ENCODE assay signal across 22 mouse cellular contexts in genomic region chr9:47409579-47409978, GRCm38 (mm10).
DNase-seq lines count a peak whose midpoint lies in the region; ATAC-seq and TF ChIP-seq lines count a peak whose summit lies in the region.
"Had no signal": no experiment of that assay in that cellular context is flagged by ENCODE, and none has a peak within 500 bp of the region (broad histone marks: within the 10 kb centered on the region; RNA-seq: fewer than 3 reads in every experiment).

No protein-coding gene starts in this region.

- DNase-seq in lung, postnatal 0 days (ENCODE audit: low spot score): peak; percentile 64
- no peak for DNase-seq in lung, postnatal 10 days
- DNase-seq in lung, postnatal 36 days: peak; percentile 38
- no peak for DNase-seq in lung, postnatal 14 days
- no peak for DNase-seq in neural tube, embryonic 10.5 days (ENCODE audit: extremely low spot score, low spot score)
- DNase-seq: adrenal gland, adult 2 months; adrenal gland, postnatal 10 days; adrenal gland, postnatal 25 days; cerebellum, adult 11 months; cerebellum, adult 18-20 months; cerebellum, adult 8-10 months; cerebellum, adult 9-11 months; cerebellum, postnatal 14 days; cerebellum, postnatal 36 days; embryo, embryonic 11 days had no signal

- no peak overlapping the region for H3K9ac ChIP-seq in lung, postnatal 0 days (replicated peaks; ENCODE audit: low read depth)
- H3K9ac ChIP-seq: embryonic facial prominence, embryonic 13.5 days; embryonic facial prominence, embryonic 15.5 days; forebrain, embryonic 12.5 days had no signal

- TF ChIP-seq EP300 in lung, postnatal 0 days (IDR thresholded peaks at IDR 0.05): peak; percentile 75

- no peak for ATAC-seq in lung, postnatal 0 days
- ATAC-seq: forebrain, embryonic 14.5 days; forebrain, embryonic 16.5 days had no signal

- peaks cover 8% of the 10 kb centered on the region; the same call in 1 of the 2 replicates for H3K4me1 ChIP-seq in lung, postnatal 0 days (ENCODE audit: insufficient read depth, low read depth, low read length)

- no peaks in the 10 kb centered on the region for H3K36me3 ChIP-seq in lung, postnatal 0 days (ENCODE audit: insufficient read depth, low read length)
- H3K36me3 ChIP-seq: embryonic facial prominence, embryonic 13.5 days; embryonic facial prominence, embryonic 15.5 days; forebrain, embryonic 10.5 days; forebrain, embryonic 12.5 days had no signal

- no peak for TF ChIP-seq CTCF in lung, postnatal 0 days (IDR thresholded peaks at IDR 0.05)

- no peak overlapping the region for H3K27ac ChIP-seq in lung, postnatal 0 days (ENCODE audit: low read length)
- H3K27ac ChIP-seq: embryonic facial prominence, embryonic 13.5 days; embryonic facial prominence, embryonic 15.5 days; forebrain, embryonic 10.5 days; forebrain, embryonic 12.5 days had no signal

- H3K27me3 ChIP-seq in lung, postnatal 0 days (replicated peaks; ENCODE audit: insufficient read depth, low read length): no peaks in the 10 kb centered on the region

- H3K9me3 ChIP-seq in lung, postnatal 0 days (ENCODE audit: low read length): no peaks in the 10 kb centered on the region
- H3K9me3 ChIP-seq: embryonic facial prominence, embryonic 13.5 days; embryonic facial prominence, embryonic 15.5 days; forebrain, embryonic 10.5 days; forebrain, embryonic 12.5 days had no signal

- WGBS in lung, postnatal 0 days: 66% methylated on average over 6 of the region's 6 CpGs

- H3K4me3 ChIP-seq in lung, postnatal 0 days (ENCODE audit: low read depth, low read length): no peak overlapping the region
- H3K4me3 ChIP-seq: embryonic facial prominence, embryonic 13.5 days; embryonic facial prominence, embryonic 15.5 days; erythroblast, embryonic 14.5 days; forebrain, embryonic 10.5 days; forebrain, embryonic 12.5 days had no signal

- no peak overlapping the region for H3K4me2 ChIP-seq in lung, postnatal 0 days (replicated peaks; ENCODE audit: low read depth, low read length)
- H3K4me2 ChIP-seq: embryonic facial prominence, embryonic 13.5 days; embryonic facial prominence, embryonic 15.5 days; forebrain, embryonic 12.5 days had no signal

Comparison
In these comparisons a context has a peak if more than half of its experiments do, and no peak if none do; other contexts are left out.
1. DNase-seq: peak in lung, postnatal 0 days (single experiment) and lung, postnatal 36 days (single experiment); none in lung, postnatal 10 days (single experiment), lung, postnatal 14 days (single experiment) and neural tube, embryonic 10.5 days (single experiment).